Mouse (Mus musculus): ENCODE data around the gene Psmc3. TPM values are rescaled to one million over a fixed set of nuclear protein-coding genes. Genes with fewer than 3 reads are reported as not detected.
"Not testable (repeated sequence)": the region's sequence is repeated elsewhere in the genome, so short reads cannot be mapped to it uniquely, and the experiment has no call there.

Psmc3 gene
- polyA plus RNA-seq, 1 experiment from 2014 or later = 288 TPM

GRCm38 (mm10) chr2:91098156-91098555, 44.3 kb downstream of the Psmc3 start:
- H3K9me3 ChIP-seq (replicated peaks) = no peaks in the 10 kb centered on the region
- H3K9ac ChIP-seq = no peak overlapping the region
- no peaks in the 10 kb centered on the region for H3K36me3 ChIP-seq
- no peaks in the 10 kb centered on the region for H3K4me1 ChIP-seq
- no peaks in the 10 kb centered on the region for H3K27me3 ChIP-seq
- ATAC-seq (ENCODE audit: insufficient number of reproducible peaks, low FRiP score, low TSS enrichment, low read depth) = no peak
- no peak overlapping the region for H3K27ac ChIP-seq (replicated peaks)
- 83% methylated on average over 2 of the region's 2 CpGs for WGBS
- H3K4me2 ChIP-seq (replicated peaks) = no peak overlapping the region
- no peak overlapping the region for H3K4me3 ChIP-seq (replicated peaks)

GRCm38 (mm10) chr2:91101124-91101740, 47.4 kb downstream of the Psmc3 start:
- ATAC-seq (ENCODE audit: insufficient number of reproducible peaks, low FRiP score, low TSS enrichment, low read depth) = peak; percentile 81; the same call in 1 of the 2 replicates
- H3K4me2 ChIP-seq (replicated peaks) = no peak overlapping the region

GRCm38 (mm10) chr2:91108156-91108555, 54.3 kb downstream of the Psmc3 start:
- H3K9ac ChIP-seq = no peak overlapping the region
- no peak for ATAC-seq (ENCODE audit: insufficient number of reproducible peaks, low FRiP score, low TSS enrichment, low read depth)
- no peak overlapping the region for H3K4me2 ChIP-seq (replicated peaks)
- 0 out of 2 replicates have a peak, but pooled peaks cover 3% of the 10 kb centered on the region for H3K4me1 ChIP-seq
- H3K4me3 ChIP-seq (replicated peaks) = no peak overlapping the region
- H3K9me3 ChIP-seq (replicated peaks) = no peaks in the 10 kb centered on the region
- WGBS = 84% methylated on average over 3 of the region's 3 CpGs
- H3K36me3 ChIP-seq = no peaks in the 10 kb centered on the region
- no peaks in the 10 kb centered on the region for H3K27me3 ChIP-seq
- no peak overlapping the region for H3K27ac ChIP-seq (replicated peaks)

More at GRCm38 (mm10) chr2:91101124-91101740, 47.4 kb downstream of the Psmc3 start:
- Histone ChIP-seq H3K27ac (replicated peaks) (no peak overlapping the region), H3K9ac (no peak overlapping the region), H3K4me3 (replicated peaks) (no peak overlapping the region), H3K36me3 (no peaks in the 10 kb centered on the region), H3K27me3 (no peaks in the 10 kb centered on the region), H3K9me3 (replicated peaks) (no peaks in the 10 kb centered on the region), H3K4me1 (no peaks in the 10 kb centered on the region)
- 10% methylated on average over 7 of the region's 7 CpGs for WGBS

- H3K4me2 ChIP-seq (replicated peaks) = no peak overlapping the region
- 0 out of 2 replicates have a peak, but pooled peaks cover 3% of the 10 kb centered on the region for H3K4me1 ChIP-seq
- WGBS = 79% methylated on average over 5 of the region's 5 CpGs
- H3K4me3 ChIP-seq (replicated peaks) = no peak overlapping the region
- no peaks in the 10 kb centered on the region for H3K27me3 ChIP-seq
- no peak overlapping the region for H3K9ac ChIP-seq
- H3K9me3 ChIP-seq (replicated peaks) = no peaks in the 10 kb centered on the region
- ATAC-seq (ENCODE audit: insufficient number of reproducible peaks, low FRiP score, low TSS enrichment, low read depth) = no peak
- no peak overlapping the region for H3K27ac ChIP-seq (replicated peaks)
- no peaks in the 10 kb centered on the region for H3K36me3 ChIP-seq
These were observed 55.4 kb downstream of the Psmc3 start for GRCm38 (mm10) chr2:91109241-91109640.

GRCm38 (mm10) chr2:91109807-91110385, 56.1 kb downstream of the Psmc3 start:
- H3K27me3 ChIP-seq = no peaks in the 10 kb centered on the region
- H3K4me3 ChIP-seq (replicated peaks) = no peak overlapping the region
- WGBS = 84% methylated on average over 5 of the region's 5 CpGs
- no peaks in the 10 kb centered on the region for H3K36me3 ChIP-seq
- H3K4me2 ChIP-seq (replicated peaks) = no peak overlapping the region
- no peak overlapping the region for H3K27ac ChIP-seq (replicated peaks)
- peaks cover 4% of the 10 kb centered on the region; the same call in 1 of the 2 replicates for H3K4me1 ChIP-seq
- H3K9me3 ChIP-seq (replicated peaks) = no peaks in the 10 kb centered on the region
- H3K9ac ChIP-seq = no peak overlapping the region
- ATAC-seq (ENCODE audit: insufficient number of reproducible peaks, low FRiP score, low TSS enrichment, low read depth) = no peak

GRCm38 (mm10) chr2:91110429-91110828, 56.6 kb downstream of the Psmc3 start:
- H3K4me2 ChIP-seq (replicated peaks) = no peak overlapping the region

GRCm38 (mm10) chr2:91111832-91112231, 58.0 kb downstream of the Psmc3 start:
- not testable (repeated sequence) for H3K4me2 ChIP-seq (replicated peaks); ATAC-seq (ENCODE audit: insufficient number of reproducible peaks, low FRiP score, low TSS enrichment, low read depth); H3K9me3 ChIP-seq (replicated peaks); H3K27me3 ChIP-seq; H3K4me3 ChIP-seq (replicated peaks); H3K36me3 ChIP-seq; H3K9ac ChIP-seq; H3K27ac ChIP-seq (replicated peaks)
- peaks cover 15% of the 10 kb centered on the region for H3K4me1 ChIP-seq
- WGBS = 74% methylated on average over 3 of the region's 3 CpGs

More at GRCm38 (mm10) chr2:91110429-91110828, 56.6 kb downstream of the Psmc3 start:
- Histone ChIP-seq H3K4me1 (peaks cover 9% of the 10 kb centered on the region), H3K27me3 (no peaks in the 10 kb centered on the region), H3K36me3 (no peaks in the 10 kb centered on the region), H3K9me3 (replicated peaks) (no peaks in the 10 kb centered on the region), H3K4me3 (replicated peaks) (no peak overlapping the region), H3K27ac (replicated peaks) (no peak overlapping the region), H3K9ac (no peak overlapping the region)
- WGBS = 73% methylated on average over 6 of the region's 6 CpGs
- ATAC-seq (ENCODE audit: insufficient number of reproducible peaks, low FRiP score, low TSS enrichment, low read depth) = no peak

- Histone ChIP-seq H3K4me1 (peaks cover 15% of the 10 kb centered on the region), H3K9me3 (replicated peaks) (no peaks in the 10 kb centered on the region), H3K27ac (replicated peaks) (no peak overlapping the region), H3K4me3 (replicated peaks) (no peak overlapping the region), H3K27me3 (no peaks in the 10 kb centered on the region), H3K36me3 (no peaks in the 10 kb centered on the region), H3K4me2 (replicated peaks) (no peak overlapping the region), H3K9ac (no peak overlapping the region)
- 39% methylated on average over 4 of the region's 4 CpGs for WGBS
- no peak for ATAC-seq (ENCODE audit: insufficient number of reproducible peaks, low FRiP score, low TSS enrichment, low read depth)
These were observed 58.7 kb downstream of the Psmc3 start for GRCm38 (mm10) chr2:91112491-91112890.

- WGBS = 69% methylated on average over 10 of the region's 10 CpGs
- no peaks in the 10 kb centered on the region for H3K36me3 ChIP-seq
These were observed 59.5 kb downstream of the Psmc3 start for GRCm38 (mm10) chr2:91113334-91113733.

GRCm38 (mm10) chr2:91113852-91114251, 60.0 kb downstream of the Psmc3 start:
- Histone ChIP-seq H3K27me3 (no peaks in the 10 kb centered on the region), H3K36me3 (no peaks in the 10 kb centered on the region), H3K4me3 (replicated peaks) (no peak overlapping the region), H3K4me1 (peaks cover 15% of the 10 kb centered on the region), H3K9ac (no peak overlapping the region), H3K4me2 (replicated peaks) (no peak overlapping the region), H3K27ac (replicated peaks) (no peak overlapping the region), H3K9me3 (replicated peaks) (no peaks in the 10 kb centered on the region)
- no peak for ATAC-seq (ENCODE audit: insufficient number of reproducible peaks, low FRiP score, low TSS enrichment, low read depth)
- WGBS = 66% methylated on average over 6 of the region's 6 CpGs

More at GRCm38 (mm10) chr2:91113334-91113733, 59.5 kb downstream of the Psmc3 start:
- Histone ChIP-seq H3K27ac (replicated peaks) (no peak overlapping the region), H3K27me3 (no peaks in the 10 kb centered on the region), H3K4me3 (replicated peaks) (no peak overlapping the region), H3K9me3 (replicated peaks) (no peaks in the 10 kb centered on the region), H3K4me2 (replicated peaks) (no peak overlapping the region), H3K4me1 (peaks cover 15% of the 10 kb centered on the region), H3K9ac (no peak overlapping the region)
- no peak for ATAC-seq (ENCODE audit: insufficient number of reproducible peaks, low FRiP score, low TSS enrichment, low read depth)

- Histone ChIP-seq H3K27me3 (no peaks in the 10 kb centered on the region), H3K36me3 (no peaks in the 10 kb centered on the region), H3K4me2 (replicated peaks) (peak overlapping the region; percentile 95), H3K4me1 (peaks cover 15% of the 10 kb centered on the region), H3K9ac (peak overlapping the region; percentile 49), H3K27ac (replicated peaks) (no peak overlapping the region), H3K9me3 (replicated peaks) (no peaks in the 10 kb centered on the region), H3K4me3 (replicated peaks) (peak overlapping the region; percentile 52)
- 8% methylated on average over 34 of the region's 42 CpGs for WGBS
- ATAC-seq (ENCODE audit: insufficient number of reproducible peaks, low FRiP score, low TSS enrichment, low read depth) = peak; percentile 45
These were observed 61.2 kb downstream of the Psmc3 start for GRCm38 (mm10) chr2:91114781-91115577.
